In the genomic region with DNA sequence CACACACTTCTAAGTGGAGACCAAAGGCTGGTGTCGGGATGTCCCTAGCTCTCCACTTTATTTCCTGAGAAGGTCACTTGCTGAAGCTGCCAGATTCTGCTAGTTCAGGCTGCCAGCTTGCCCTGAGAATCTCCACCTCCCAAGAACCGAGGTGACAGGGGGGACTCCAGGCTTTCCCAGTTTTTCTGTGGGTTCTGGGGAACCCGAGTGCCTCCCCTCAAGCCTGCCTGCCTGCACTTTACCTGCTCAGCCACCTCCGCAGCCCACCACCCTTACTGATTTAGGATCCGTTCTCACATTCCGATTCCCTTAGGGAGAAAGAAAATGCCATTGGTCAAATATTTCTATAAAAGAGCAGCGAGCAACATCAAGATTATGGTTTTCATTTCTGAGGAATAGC, we compare ENCODE assay signal across 18 mouse cellular contexts. TPM values are rescaled to one million over a fixed set of nuclear protein-coding genes. Genes with fewer than 3 reads are reported as not detected.
DNase-seq lines count a peak whose midpoint lies in the region; ATAC-seq lines count a peak whose summit lies in the region.
"Had no signal": no experiment of that assay in that cellular context is flagged by ENCODE, and none has a peak within 500 bp of the region (broad histone marks: within the 10 kb centered on the region; RNA-seq: fewer than 3 reads in every experiment).

No protein-coding gene starts in this region.

- ATAC-seq in midbrain, embryonic 11.5 days (ENCODE audit: low FRiP score), result no peak
- ATAC-seq in midbrain, embryonic 16.5 days, result no peak
- ATAC-seq: activated CD4-positive, CD25-positive, alpha-beta regulatory T cell, adult 4 months; CD4-positive, CD25-positive, alpha-beta regulatory T cell, adult 4 months; Patski had no signal

- no peak overlapping the region for H3K4me2 ChIP-seq in midbrain, embryonic 11.5 days
- no peak overlapping the region for H3K4me2 ChIP-seq in midbrain, embryonic 16.5 days (ENCODE audit: low read length)

- no peaks in the 10 kb centered on the region for H3K36me3 ChIP-seq in midbrain, embryonic 11.5 days (ENCODE audit: control insufficient read depth, insufficient read depth, low read length)
- H3K36me3 ChIP-seq in midbrain, embryonic 16.5 days (ENCODE audit: control insufficient read depth, insufficient read depth, low read length), result no peaks in the 10 kb centered on the region
- H3K36me3 ChIP-seq: G1E had no signal

- intact Hi-C loops in heart, postnatal 10 days (cut with DNase I), result loop anchor here (5.0 kb wide), 1 partner anchor 303 kb away; no protein-coding TSS in a partner anchor

- H3K9me3 ChIP-seq in midbrain, embryonic 11.5 days (ENCODE audit: control insufficient read depth, low read length), result no peaks in the 10 kb centered on the region
- no peaks in the 10 kb centered on the region for H3K9me3 ChIP-seq in midbrain, embryonic 16.5 days (replicated peaks; ENCODE audit: control insufficient read depth, low read length, poor library complexity, severe bottlenecking)
- H3K9me3 ChIP-seq: G1E had no signal

- WGBS in midbrain, embryonic 11.5 days, result 85% methylated on average over 7 of the region's 7 CpGs
- WGBS in midbrain, embryonic 16.5 days, result 75% methylated on average over 7 of the region's 7 CpGs

- H3K4me1 ChIP-seq in midbrain, embryonic 11.5 days (ENCODE audit: control insufficient read depth, insufficient read depth, low read length), result no peaks in the 10 kb centered on the region
- H3K4me1 ChIP-seq in midbrain, embryonic 16.5 days (ENCODE audit: control insufficient read depth, insufficient read depth, low read length), result no peaks in the 10 kb centered on the region; the same call in 1 of the 2 replicates

- no peak overlapping the region for H3K4me3 ChIP-seq in midbrain, embryonic 11.5 days (ENCODE audit: low read depth, low read length)
- H3K4me3 ChIP-seq in midbrain, embryonic 16.5 days (ENCODE audit: low read depth, low read length), result no peak overlapping the region

- H3K27me3 ChIP-seq in midbrain, embryonic 11.5 days (ENCODE audit: control insufficient read depth, insufficient read depth, low read length), result no peaks in the 10 kb centered on the region
- H3K27me3 ChIP-seq in midbrain, embryonic 16.5 days (ENCODE audit: control insufficient read depth, insufficient read depth, low read depth, low read length), result no peaks in the 10 kb centered on the region
- H3K27me3 ChIP-seq: Patski had no signal

- H3K27ac ChIP-seq in midbrain, embryonic 11.5 days (ENCODE audit: low read depth, low read length), result no peak overlapping the region
- no peak overlapping the region for H3K27ac ChIP-seq in midbrain, embryonic 16.5 days (ENCODE audit: low read length)

- no peak overlapping the region for H3K9ac ChIP-seq in midbrain, embryonic 11.5 days (ENCODE audit: low read length)
- no peak overlapping the region for H3K9ac ChIP-seq in midbrain, embryonic 16.5 days (ENCODE audit: low read depth, low read length)

- peak; percentile 62 for DNase-seq in heart, adult 11 months
- no peak for DNase-seq in heart, postnatal 10 days
- DNase-seq in midbrain, embryonic 11.5 days (ENCODE audit: low spot score, missing footprints), result peak; percentile 80
- DNase-seq: adrenal gland, adult 2 months; adrenal gland, adult 8-10 months; adrenal gland, postnatal 10 days; adrenal gland, postnatal 14 days; adrenal gland, postnatal 25 days; adrenal gland, postnatal 36 days; B cell, adult 2 months; cerebellum, adult 11 months; cerebellum, adult 11-12 months; cerebellum, adult 18-20 months had no signal

RNA-seq across cellular contexts. Expression of a gene that starts 24.0 kb away (rescaled TPM):
- 10 to 100 TPM; 26.7 to 27.7 TPM for total RNA-seq in heart, postnatal 10 days (2021)
- polyA plus RNA-seq in midbrain, embryonic 11.5 days (2014; fragmentation: Nextera tagmentation; extraction: Ambion mirVana), result 11.7 and 12.0 TPM in 2 replicates
- 19.2 TPM in 2 replicates for polyA plus RNA-seq in midbrain, embryonic 16.5 days (2015; fragmentation: Nextera tagmentation; extraction: Ambion mirVana)

Comparison
In these comparisons a context has a peak if more than half of its experiments do, and no peak if none do; other contexts are left out.
1. DNase-seq: peak in heart, adult 11 months (single experiment) and midbrain, embryonic 11.5 days (single experiment); none in heart, postnatal 10 days (0 of 2).